Mouse (Mus musculus): Measurements from ENCODE around the gene Btbd35f4. TPM values are rescaled to one million over a fixed set of nuclear protein-coding genes. Genes with fewer than 3 reads are reported as not detected.
"Not testable (repeated sequence)": the region's sequence is repeated elsewhere in the genome, so short reads cannot be mapped to it uniquely, and the experiment has no call there.

The Btbd35f4 gene
- polyA plus RNA-seq (2014; fragmentation: Nextera tagmentation; extraction: Ambion mirVana) = not detected in 2 replicates

- not testable (repeated sequence) for H3K27ac ChIP-seq (replicated peaks; ENCODE audit: low read depth, low read length); H3K9ac ChIP-seq (ENCODE audit: low read depth, low read length); H3K4me1 ChIP-seq (ENCODE audit: control insufficient read depth, insufficient read depth, low read length); H3K4me3 ChIP-seq (ENCODE audit: low read depth, low read length); H3K9me3 ChIP-seq (ENCODE audit: control insufficient read depth, low read length); H3K36me3 ChIP-seq (ENCODE audit: control insufficient read depth, insufficient read depth, low read length); H3K4me2 ChIP-seq (ENCODE audit: low read depth, low read length); DNase-seq (ENCODE audit: low spot score); H3K27me3 ChIP-seq (replicated peaks; ENCODE audit: control insufficient read depth, insufficient read depth, low read length); ATAC-seq (ENCODE audit: low read depth)
- WGBS = no CpG with 5 or more reads among the region's 4 CpGs
Measured at GRCm38 (mm10) chrX:4800196-4800595, at the start of gene Btbd35f4. Gene Btbd35f4, plus strand, starts transcription at chrX:4800496.

- H3K4me1 ChIP-seq (ENCODE audit: control insufficient read depth, insufficient read depth, low read length); H3K9me3 ChIP-seq (ENCODE audit: control insufficient read depth, low read length); H3K4me2 ChIP-seq (ENCODE audit: low read depth, low read length); H3K9ac ChIP-seq (ENCODE audit: low read depth, low read length); H3K27me3 ChIP-seq (replicated peaks; ENCODE audit: control insufficient read depth, insufficient read depth, low read length); H3K36me3 ChIP-seq (ENCODE audit: control insufficient read depth, insufficient read depth, low read length); ATAC-seq (ENCODE audit: low read depth); DNase-seq (ENCODE audit: low spot score); H3K27ac ChIP-seq (replicated peaks; ENCODE audit: low read depth, low read length); H3K4me3 ChIP-seq (ENCODE audit: low read depth, low read length): not testable (repeated sequence)
- no CpG with 5 or more reads among the region's 1 CpGs for WGBS
Measured at GRCm38 (mm10) chrX:4840016-4840415, 39.7 kb downstream of the Btbd35f4 start.

Other genes with a start within 250 kb of the Btbd35f4 start
- not detected in 2 replicates for gene Btbd35f27, start 151.6 kb downstream of the Btbd35f4 start, polyA plus RNA-seq (2014; fragmentation: Nextera tagmentation; extraction: Ambion mirVana)